Mouse (Mus musculus) heart, embryonic 11.5 days (tissue): ENCODE measurements around the gene Hoxa9. TPM values are rescaled to one million over a fixed set of nuclear protein-coding genes. Genes with fewer than 3 reads are reported as not detected.

Experiments
- ATAC-seq: fragments of 200-750 bp; cut with Nextera tagmentation; replicated peaks from 2 replicates; pipeline ENCODE4 v1.8.0; 2017; ENCODE audit warnings: moderate library complexity; ENCODE audit not compliant: insufficient number of reproducible peaks, low FRiP score, low TSS enrichment
- H3K27ac ChIP-seq: fragments of 300-500 bp; sonication (generic); 2 replicates; pipeline ENCODE4 v1.5.1; 2014; ENCODE audit warnings: mild to moderate bottlenecking, low read depth, low read length
- H3K27me3 ChIP-seq: fragments of 300-500 bp; sonication (generic); 2 replicates; pipeline ENCODE4 v1.6.1; 2014; ENCODE audit warnings: mild to moderate bottlenecking, low read length, mixed read lengths; ENCODE audit not compliant: control insufficient read depth, insufficient read depth
- H3K36me3 ChIP-seq: fragments of 300-500 bp; sonication (generic); 2 replicates; pipeline ENCODE4 v1.6.1; 2014; ENCODE audit warnings: mild to moderate bottlenecking, low read length, moderate library complexity, mixed read lengths; ENCODE audit not compliant: control insufficient read depth, insufficient read depth
- H3K4me1 ChIP-seq: fragments of 300-500 bp; sonication (generic); 2 replicates; pipeline ENCODE4 v1.6.1; 2014; ENCODE audit warnings: low read length; ENCODE audit not compliant: control insufficient read depth, insufficient read depth
- H3K4me2 ChIP-seq: fragments of 300-500 bp; sonication (generic); 2 replicates; pipeline ENCODE4 v1.6.1; 2014; ENCODE audit warnings: mild to moderate bottlenecking, moderate library complexity
- H3K4me3 ChIP-seq: fragments of 300-500 bp; sonication (generic); 2 replicates; pipeline ENCODE4 v1.5.1; 2014; ENCODE audit warnings: low read depth, low read length
- H3K9ac ChIP-seq: fragments of 300-500 bp; sonication (generic); 2 replicates; pipeline ENCODE4 v1.6.1; 2014; ENCODE audit warnings: mild to moderate bottlenecking, low read depth, low read length, moderate library complexity
- H3K9me3 ChIP-seq: fragments of 300-500 bp; sonication (generic); replicated peaks from 2 replicates; pipeline ENCODE4 v1.6.1; 2016; ENCODE audit warnings: low read length; ENCODE audit not compliant: control insufficient read depth
- WGBS: fragments of 180-500 bp; shearing (Covaris S2); extraction: QIAGEN DNeasy Blood & Tissue Kit; methylation state at CpG from one replicate; pipeline ENCODE4 v1.1.7; 2014; ENCODE audit not compliant: insufficient replicate concordance; 5-methylcytosine and 5-hydroxymethylcytosine counted together
- polyA plus RNA-seq: library from polyadenylated mRNA; unstranded; fragments of >200 nt; fragmentation: Nextera tagmentation; extraction: Ambion mirVana; gene quantifications from 2 replicates; pipeline ENCODE4 v1.2.1, GENCODE M21; 2014

Hoxa9 gene
- polyA plus RNA-seq, 1 experiment from 2014 or later: 0.29 TPM

DNA sequence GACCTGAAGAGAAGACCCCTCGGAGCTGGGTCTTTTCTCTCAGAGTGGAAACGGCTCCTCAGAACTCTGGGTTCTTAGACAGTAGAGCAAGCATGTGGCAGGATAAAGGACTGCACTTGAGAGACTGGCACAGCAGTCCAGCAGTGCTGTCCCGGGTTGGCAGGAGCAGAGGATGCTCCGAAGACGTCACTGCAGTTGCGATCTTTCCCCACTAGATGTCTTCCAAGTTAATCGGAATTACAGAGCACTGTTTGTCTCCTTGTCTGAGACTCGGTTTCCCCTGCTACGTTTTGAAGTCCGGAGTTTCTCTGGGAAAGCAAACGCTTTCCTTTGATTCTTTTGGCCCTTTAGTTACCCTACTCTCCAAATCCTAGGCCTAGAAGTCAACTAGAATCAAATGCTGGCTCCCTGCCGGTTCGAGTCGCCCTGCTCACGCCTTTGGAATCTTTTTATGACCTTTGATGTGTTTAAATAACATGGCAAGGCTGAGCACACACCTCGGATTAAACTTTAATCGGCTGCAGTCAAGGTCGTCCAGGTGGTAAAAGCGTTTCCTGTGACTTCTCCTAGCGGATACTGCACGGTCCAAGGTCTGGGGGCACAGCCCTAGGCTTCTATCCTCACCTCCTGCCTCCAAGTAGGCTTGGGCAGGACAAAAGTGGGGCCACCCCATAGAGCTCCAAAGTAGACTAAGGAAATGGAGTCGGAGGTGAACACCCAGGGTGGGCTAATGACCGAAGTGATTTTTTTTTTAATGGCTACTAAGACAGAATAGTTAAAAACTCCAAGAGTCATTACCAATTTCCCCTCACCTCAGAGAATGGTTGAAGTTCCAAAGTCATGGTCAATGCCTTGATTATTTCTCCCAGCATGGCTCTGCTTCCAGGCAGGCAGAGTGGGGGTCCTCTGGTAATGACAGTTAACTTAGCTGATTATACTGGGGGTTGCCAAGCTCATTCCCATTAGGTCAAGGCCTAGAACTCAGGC is 39.9 kb upstream of the Hoxa9 start:
- peaks cover 7% of the 10 kb centered on the region for H3K4me1 ChIP-seq
- no peak overlapping the region for H3K9ac ChIP-seq
- no peak for ATAC-seq
- peaks cover 92% of the 10 kb centered on the region for H3K27me3 ChIP-seq
- H3K4me2 ChIP-seq: no peak overlapping the region
- H3K9me3 ChIP-seq: no peaks in the 10 kb centered on the region
- no peak overlapping the region for H3K27ac ChIP-seq
- H3K36me3 ChIP-seq: no peaks in the 10 kb centered on the region
- no peak overlapping the region for H3K4me3 ChIP-seq
- WGBS: 7% methylated on average over 23 of the region's 23 CpGs

DNA sequence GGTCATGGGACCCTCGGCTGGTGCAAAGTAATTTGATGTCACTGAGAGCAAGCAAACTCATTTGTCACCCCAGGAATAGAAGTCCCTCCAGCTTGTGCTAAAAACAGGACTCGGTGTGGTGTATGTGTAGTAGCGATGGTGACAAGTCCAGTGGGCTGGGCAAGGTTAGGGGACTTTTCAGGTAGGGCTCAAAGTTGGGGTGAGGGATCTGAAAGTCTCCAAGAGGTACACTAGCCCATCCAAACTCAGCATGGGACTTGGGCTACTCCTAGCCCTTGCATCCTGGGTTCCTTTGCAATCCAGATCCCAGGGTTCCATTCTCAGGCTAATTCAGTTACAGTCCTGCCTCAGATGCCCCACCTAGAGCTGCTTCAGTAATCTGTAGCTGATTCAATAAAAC is 37.9 kb upstream of the Hoxa9 start:
- Histone ChIP-seq H3K36me3 (no peaks in the 10 kb centered on the region), H3K9ac (no peak overlapping the region), H3K4me2 (no peak overlapping the region), H3K27me3 (peaks cover 94% of the 10 kb centered on the region), H3K4me3 (no peak overlapping the region), H3K27ac (no peak overlapping the region), H3K9me3 (no peaks in the 10 kb centered on the region), H3K4me1 (peaks cover 4% of the 10 kb centered on the region)
- 1% methylated on average over 3 of the region's 3 CpGs for WGBS
- ATAC-seq: no peak

DNA sequence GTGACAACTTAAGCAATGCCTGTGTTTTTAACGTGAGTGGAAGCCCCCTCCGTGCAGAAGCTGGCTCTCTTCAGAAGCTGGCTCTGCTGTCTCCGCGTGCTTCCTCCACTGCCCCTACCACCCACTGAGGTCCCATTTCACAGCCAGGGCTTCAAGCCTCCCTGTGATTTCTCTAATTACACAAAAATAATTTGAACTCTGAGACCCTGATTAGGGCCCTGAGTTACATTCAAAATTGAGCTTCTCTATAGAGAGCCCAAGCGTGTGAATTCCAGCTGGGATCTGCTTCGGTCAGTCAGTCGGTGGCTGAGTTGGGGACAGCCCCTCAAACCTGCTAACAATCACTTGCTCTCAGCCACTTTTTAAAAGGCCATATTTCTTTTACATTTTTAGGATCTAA is 37.5 kb upstream of the Hoxa9 start:
- no peak for ATAC-seq
- H3K4me3 ChIP-seq: no peak overlapping the region
- H3K36me3 ChIP-seq: no peaks in the 10 kb centered on the region
- peaks cover 94% of the 10 kb centered on the region for H3K27me3 ChIP-seq
- H3K9me3 ChIP-seq: no peaks in the 10 kb centered on the region
- H3K9ac ChIP-seq: no peak overlapping the region
- WGBS: under 1% methylated on average over 7 of the region's 7 CpGs
- no peak overlapping the region for H3K27ac ChIP-seq
- H3K4me1 ChIP-seq: no peaks in the 10 kb centered on the region; the same call in 1 of the 2 replicates
- no peak overlapping the region for H3K4me2 ChIP-seq

DNA sequence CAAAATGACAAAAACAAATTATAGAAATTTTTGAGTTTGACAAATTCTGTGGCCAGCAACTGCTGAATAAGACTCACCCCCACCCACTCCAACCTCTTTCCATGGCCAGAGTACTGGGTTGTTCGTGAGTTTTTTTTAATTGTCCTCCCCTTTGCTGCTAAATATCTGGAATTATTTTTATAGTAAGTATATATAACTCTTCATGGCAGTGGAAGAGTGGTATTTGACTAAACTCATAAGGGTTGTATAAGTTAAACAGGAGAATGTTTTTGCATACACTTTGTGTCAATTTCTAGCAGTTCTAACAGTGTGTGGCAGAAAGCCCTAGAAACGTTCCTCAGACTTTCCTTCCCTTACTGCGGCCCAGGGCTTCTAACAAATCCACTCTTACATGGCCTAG is 36.8 kb upstream of the Hoxa9 start:
- H3K27me3 ChIP-seq: peaks cover 94% of the 10 kb centered on the region

DNA sequence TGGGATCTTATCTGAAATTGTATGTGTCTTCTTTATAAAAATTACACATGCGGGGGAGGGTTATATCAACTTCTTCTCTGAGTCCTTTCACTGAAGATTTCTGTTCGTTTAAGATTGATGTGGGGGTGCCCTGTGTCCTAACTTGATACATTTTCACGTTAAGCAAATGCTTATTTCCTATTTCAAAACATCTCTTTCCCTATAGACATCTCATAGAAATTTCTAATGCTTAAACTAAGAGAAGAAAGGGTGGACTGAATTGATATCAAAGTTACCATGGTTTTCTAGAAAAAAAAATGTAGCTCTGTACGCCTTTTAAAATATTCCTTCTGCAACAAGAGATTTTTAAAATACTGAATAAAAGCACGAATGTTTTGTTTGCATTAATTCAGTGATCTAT is 36.3 kb upstream of the Hoxa9 start:
- H3K27me3 ChIP-seq: peaks cover 94% of the 10 kb centered on the region
- no peaks in the 10 kb centered on the region for H3K36me3 ChIP-seq
- no peak overlapping the region for H3K9ac ChIP-seq
- H3K4me1 ChIP-seq: no peaks in the 10 kb centered on the region
- no peak for ATAC-seq
- no peak overlapping the region for H3K4me2 ChIP-seq
- WGBS: 22% methylated on average over 5 of the region's 5 CpGs
- H3K27ac ChIP-seq: no peak overlapping the region
- H3K9me3 ChIP-seq: no peaks in the 10 kb centered on the region
- H3K4me3 ChIP-seq: no peak overlapping the region

More for the DNA sequence above, 36.8 kb upstream of the Hoxa9 start:
- no peak for ATAC-seq
- Histone ChIP-seq H3K36me3 (no peaks in the 10 kb centered on the region), H3K27ac (no peak overlapping the region), H3K4me1 (no peaks in the 10 kb centered on the region), H3K9ac (no peak overlapping the region), H3K4me2 (no peak overlapping the region), H3K4me3 (no peak overlapping the region), H3K9me3 (no peaks in the 10 kb centered on the region)
- 11% methylated on average over 3 of the region's 3 CpGs for WGBS

DNA sequence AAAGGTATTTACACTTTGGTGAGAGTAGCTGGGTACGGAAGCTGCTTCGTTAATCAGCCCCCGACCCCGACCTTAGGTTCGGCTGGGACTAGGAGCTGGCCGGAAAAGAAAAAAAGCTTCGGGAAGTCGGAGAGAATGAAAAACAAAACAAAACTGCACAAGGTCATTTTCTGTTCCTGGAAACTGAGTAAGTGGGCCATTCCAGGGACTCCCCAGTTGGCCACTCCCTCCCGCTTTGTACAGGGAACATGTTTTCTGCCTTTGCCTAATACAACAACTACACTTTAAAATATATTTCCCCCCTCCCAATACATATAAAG is 35.7 kb upstream of the Hoxa9 start:
- H3K9me3 ChIP-seq: no peaks in the 10 kb centered on the region
- H3K4me3 ChIP-seq: no peak overlapping the region
- no peaks in the 10 kb centered on the region for H3K4me1 ChIP-seq
- H3K36me3 ChIP-seq: no peaks in the 10 kb centered on the region
- H3K4me2 ChIP-seq: no peak overlapping the region
- H3K27ac ChIP-seq: no peak overlapping the region
- no peak overlapping the region for H3K9ac ChIP-seq
- ATAC-seq: no peak
- H3K27me3 ChIP-seq: peaks cover 97% of the 10 kb centered on the region
- 4% methylated on average over 9 of the region's 9 CpGs for WGBS

DNA sequence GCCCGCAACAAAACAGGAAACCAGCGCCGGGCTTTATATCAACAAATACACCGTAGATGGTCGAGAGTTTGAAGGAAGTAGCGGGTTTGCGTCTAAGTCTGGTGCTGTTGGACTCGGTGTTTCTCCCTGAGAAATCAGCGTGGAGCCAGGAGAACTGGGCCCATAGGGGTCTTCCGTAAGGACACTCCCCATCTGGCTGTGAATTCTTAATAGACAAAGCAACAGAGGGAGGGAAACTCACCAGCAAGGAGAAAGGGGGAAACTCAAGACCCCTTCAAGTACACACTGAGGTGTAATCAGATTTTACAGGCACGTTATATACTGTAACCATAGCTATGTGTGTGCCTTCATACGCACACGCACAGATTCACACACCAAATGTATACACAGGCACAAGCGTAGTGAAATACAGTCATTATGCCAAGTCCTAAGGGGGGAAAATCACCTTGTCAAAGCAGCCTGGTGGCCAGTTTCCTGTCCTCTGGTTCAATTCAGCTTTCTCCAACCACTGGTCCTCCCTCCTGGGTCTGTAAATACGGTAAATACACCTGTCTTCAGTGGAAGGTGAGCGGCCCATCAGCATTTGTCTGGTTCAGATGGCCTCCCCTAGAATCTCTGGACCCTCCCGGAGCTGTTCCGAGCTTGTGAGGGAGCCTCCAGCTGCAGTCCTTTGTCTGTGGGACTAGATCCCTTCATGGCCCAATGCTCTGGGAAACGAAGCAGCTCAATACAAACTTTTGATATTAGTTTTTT is 35.2 kb upstream of the Hoxa9 start:
- H3K4me1 ChIP-seq: no peaks in the 10 kb centered on the region; the same call in 1 of the 2 replicates
- H3K4me3 ChIP-seq: no peak overlapping the region
- H3K36me3 ChIP-seq: no peaks in the 10 kb centered on the region
- no peak overlapping the region for H3K9ac ChIP-seq
- H3K27ac ChIP-seq: no peak overlapping the region
- ATAC-seq: no peak
- H3K4me2 ChIP-seq: no peak overlapping the region
- no peaks in the 10 kb centered on the region for H3K9me3 ChIP-seq
- H3K27me3 ChIP-seq: peaks cover 96% of the 10 kb centered on the region
- 2% methylated on average over 19 of the region's 19 CpGs for WGBS

DNA sequence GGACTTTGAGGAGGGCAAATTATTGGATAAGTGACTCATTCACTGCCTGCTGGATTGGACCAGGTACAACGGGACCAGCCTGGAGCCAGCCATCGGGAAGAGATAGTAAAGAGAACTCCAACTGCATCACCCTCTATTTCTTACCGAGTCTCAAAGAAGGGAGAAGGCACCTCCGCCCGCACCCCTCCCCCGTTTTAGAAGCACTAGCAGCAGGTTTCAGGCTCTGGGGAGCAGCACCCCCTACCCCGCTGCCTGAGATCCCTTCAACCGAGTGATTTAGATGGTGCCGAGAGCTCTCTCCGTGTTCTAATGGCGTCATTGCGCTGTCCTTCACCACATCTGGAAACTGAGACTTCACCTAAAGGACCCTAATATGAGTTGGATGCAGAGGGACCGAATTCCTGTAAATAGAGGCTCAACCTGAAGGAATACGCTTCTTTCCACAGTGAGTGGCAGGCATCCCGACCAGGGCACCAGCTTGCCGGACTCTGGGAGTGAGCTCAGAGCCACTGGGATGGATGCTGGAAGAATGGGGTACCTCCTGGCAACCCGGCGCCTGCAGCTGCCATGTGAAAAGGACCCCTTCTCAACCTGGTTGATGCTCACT is 34.5 kb upstream of the Hoxa9 start:
- Histone ChIP-seq H3K4me3 (no peak overlapping the region), H3K9ac (no peak overlapping the region), H3K27ac (no peak overlapping the region), H3K36me3 (no peaks in the 10 kb centered on the region), H3K4me2 (no peak overlapping the region), H3K4me1 (no peaks in the 10 kb centered on the region; the same call in 1 of the 2 replicates), H3K27me3 (peaks cover 96% of the 10 kb centered on the region), H3K9me3 (no peaks in the 10 kb centered on the region)
- 1% methylated on average over 18 of the region's 18 CpGs for WGBS
- no peak for ATAC-seq
